Mouse (Mus musculus) spleen, adult 2 months (tissue): Measurements from ENCODE around the gene Camta2. TPM values are rescaled to one million over a fixed set of nuclear protein-coding genes. Genes with fewer than 3 reads are reported as not detected.
A peak's percentile ranks its signal among the peaks of the same experiment; 100 is the strongest.

ENCODE experiments used
- DNase-seq, 2 experiments: peaks; one replicate each; pipeline versions ENCODE4 v3.0.0 to v3.0.0-alpha.2; 2012 to 2021; ENCODE audit warnings: low spot score in 2 of 2, low read depth in 1 of 2
- H3K27ac ChIP-seq: fragments of 200-500 bp; 2 replicates; pipeline ENCODE4 v1.5.1; 2012; ENCODE audit warnings: low read length, inconsistent platforms; ENCODE audit not compliant: insufficient read depth
- H3K27me3 ChIP-seq: fragments of 200-500 bp; 2 replicates; pipeline ENCODE4 v1.6.1; 2012; ENCODE audit warnings: mild to moderate bottlenecking, moderate library complexity, low read length, inconsistent platforms; ENCODE audit not compliant: control insufficient read depth, insufficient read depth
- H3K36me3 ChIP-seq: fragments of 200-500 bp; 2 replicates; pipeline ENCODE4 v1.6.1; 2012; ENCODE audit warnings: mild to moderate bottlenecking, low read length, inconsistent platforms; ENCODE audit not compliant: control insufficient read depth, insufficient read depth
- H3K4me1 ChIP-seq: fragments of 200-500 bp; 2 replicates; pipeline ENCODE4 v1.6.1; 2011; ENCODE audit warnings: inconsistent platforms; ENCODE audit not compliant: control insufficient read depth, insufficient read depth, insufficient read length
- H3K4me3 ChIP-seq: fragments of 200-500 bp; 2 replicates; pipeline ENCODE4 v1.5.1; 2011; ENCODE audit warnings: mild to moderate bottlenecking, inconsistent platforms; ENCODE audit not compliant: insufficient read depth, insufficient read length; ENCODE audit errors: extremely low read depth
- CTCF ChIP-seq: fragments of 200-500 bp; IDR thresholded peaks from 2 replicates; pipeline ENCODE4 v1.5.1; 2011; ENCODE audit warnings: mild to moderate bottlenecking, inconsistent platforms; ENCODE audit not compliant: insufficient read depth, insufficient read length, insufficient replicate concordance; ENCODE audit errors: extremely low read depth
- POLR2A ChIP-seq: fragments of 200-500 bp; IDR thresholded peaks from 2 replicates; pipeline ENCODE4 v1.6.1; 2011; ENCODE audit warnings: low read depth, low read length, inconsistent platforms
- WGBS: fragments of 180-500 bp; shearing (Covaris S2); methylation state at CpG from one replicate; pipeline ENCODE4 v1.1.7; 2018; 5-methylcytosine and 5-hydroxymethylcytosine counted together
- polyA plus RNA-seq: library from polyadenylated mRNA; depleted of rRNA; stranded (reverse); fragments of >200 nt; gene quantifications from 2 replicates; pipeline ENCODE4 v1.2.3, GENCODE M21; 2012

Camta2 gene
- polyA plus RNA-seq, 1 experiment: 36.6 TPM

DNA sequence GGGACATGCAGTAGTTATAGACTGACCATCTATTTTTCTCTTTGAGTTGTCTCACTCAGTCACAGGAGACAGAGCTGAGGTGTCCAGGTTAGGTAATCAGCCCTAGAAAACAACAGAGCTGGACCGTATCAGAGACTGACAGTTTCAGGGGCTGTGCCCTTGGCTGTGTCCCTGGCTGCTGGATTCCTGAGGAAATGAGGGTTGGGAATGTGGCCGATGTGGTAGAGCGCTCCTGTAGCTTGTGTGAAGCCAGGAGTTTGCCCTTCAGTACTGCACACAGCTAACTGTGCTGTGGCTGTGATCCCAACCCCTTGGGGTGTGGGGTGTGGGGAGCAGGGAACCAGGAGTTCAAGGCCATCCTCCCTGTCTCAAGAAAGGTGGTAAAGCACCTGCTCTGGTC lies 33.2 kb upstream of the Camta2 start:
- no peak for TF ChIP-seq POLR2A
- no peak for DNase-seq
- Histone ChIP-seq H3K27ac (no peak overlapping the region), H3K36me3 (peaks cover 37% of the 10 kb centered on the region), H3K4me3 (no peak overlapping the region), H3K27me3 (no peaks in the 10 kb centered on the region), H3K4me1 (peaks cover 4% of the 10 kb centered on the region; the same call in 1 of the 2 replicates)
- 88% methylated on average over 3 of the region's 3 CpGs for WGBS

DNA sequence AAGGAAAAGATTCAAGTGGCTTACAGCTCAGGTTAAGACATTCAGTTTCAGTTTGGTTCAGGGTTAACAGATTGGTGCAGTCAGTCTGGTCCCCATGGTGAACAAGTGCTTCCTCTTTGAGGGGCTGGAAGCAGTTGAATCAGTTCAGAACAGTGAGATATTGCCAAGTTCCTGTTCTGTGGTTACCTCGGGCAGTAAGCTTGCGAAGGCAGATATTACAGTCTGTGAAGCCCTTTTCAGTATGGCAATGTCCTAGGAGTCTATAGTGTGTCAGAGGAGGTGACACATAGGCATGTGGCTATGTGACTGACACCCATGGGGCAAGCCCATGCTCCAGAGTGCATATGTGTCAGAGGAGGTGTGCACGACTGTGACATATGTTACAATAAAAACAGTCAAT lies 32.7 kb upstream of the Camta2 start:
- H3K27ac ChIP-seq: no peak overlapping the region

DNA sequence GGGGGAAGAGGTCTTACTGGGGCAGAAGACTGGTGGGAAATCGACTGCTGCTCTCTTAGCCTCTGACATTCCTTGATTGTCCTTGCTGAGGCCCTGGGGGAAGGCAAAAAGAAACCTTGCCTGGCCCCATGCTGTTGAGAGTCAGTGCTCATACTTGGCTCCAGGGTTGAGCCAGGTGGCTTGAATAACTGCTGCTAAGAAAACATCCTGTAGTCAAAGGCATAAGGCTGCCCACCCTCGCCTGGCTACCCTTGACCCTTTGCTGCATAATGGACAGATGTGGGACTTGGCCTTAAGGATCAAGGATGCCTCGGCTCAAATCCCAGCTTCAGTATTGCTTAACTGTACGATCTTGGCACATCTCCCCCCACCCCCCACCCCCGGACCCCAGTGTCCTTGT lies 30.6 kb upstream of the Camta2 start:
- Histone ChIP-seq H3K4me1 (peaks cover 4% of the 10 kb centered on the region; the same call in 1 of the 2 replicates), H3K27me3 (no peaks in the 10 kb centered on the region), H3K36me3 (peaks cover 15% of the 10 kb centered on the region), H3K27ac (no peak overlapping the region), H3K4me3 (no peak overlapping the region)
- WGBS: 82% methylated on average over 5 of the region's 5 CpGs
- TF ChIP-seq POLR2A (no peak), CTCF (no peak)
- DNase-seq: no peak

More for the DNA sequence above, 32.7 kb upstream of the Camta2 start:
- Histone ChIP-seq H3K4me1 (peaks cover 4% of the 10 kb centered on the region; the same call in 1 of the 2 replicates), H3K4me3 (no peak overlapping the region), H3K27me3 (no peaks in the 10 kb centered on the region), H3K36me3 (peaks cover 32% of the 10 kb centered on the region)
- TF ChIP-seq CTCF: no peak
- no peak for TF ChIP-seq POLR2A
- DNase-seq: peak in 1 of 2 experiments; percentile 18
- WGBS: 23% methylated on average over 3 of the region's 3 CpGs

DNA sequence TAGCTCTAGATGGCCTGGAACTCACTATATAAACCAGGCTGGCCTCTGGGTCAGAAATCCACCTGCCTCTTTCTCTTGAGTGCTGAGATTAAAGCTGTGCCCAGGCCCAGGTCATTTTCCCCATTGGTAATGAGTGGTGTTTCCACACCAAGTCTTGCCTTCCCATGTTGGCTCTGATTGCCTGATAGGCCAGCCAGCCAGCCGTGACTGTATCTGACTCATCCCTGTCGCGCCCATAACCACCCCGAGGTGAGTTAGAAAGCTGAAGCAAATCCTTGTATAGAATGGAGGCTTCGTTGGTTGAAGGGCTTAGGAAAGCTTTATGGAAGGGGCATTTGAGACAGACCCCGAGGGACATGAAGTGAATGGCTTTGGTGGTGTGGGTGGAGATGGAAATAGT lies 27.9 kb upstream of the Camta2 start:
- H3K4me3 ChIP-seq: no peak overlapping the region
- no peaks in the 10 kb centered on the region for H3K27me3 ChIP-seq
- H3K36me3 ChIP-seq: peaks cover 18% of the 10 kb centered on the region
- no peak overlapping the region for H3K27ac ChIP-seq
- H3K4me1 ChIP-seq: peaks cover 4% of the 10 kb centered on the region; the same call in 1 of the 2 replicates
- no peak for TF ChIP-seq POLR2A
- TF ChIP-seq CTCF: no peak
- WGBS: 80% methylated on average over 6 of the region's 6 CpGs
- DNase-seq: no peak

DNA sequence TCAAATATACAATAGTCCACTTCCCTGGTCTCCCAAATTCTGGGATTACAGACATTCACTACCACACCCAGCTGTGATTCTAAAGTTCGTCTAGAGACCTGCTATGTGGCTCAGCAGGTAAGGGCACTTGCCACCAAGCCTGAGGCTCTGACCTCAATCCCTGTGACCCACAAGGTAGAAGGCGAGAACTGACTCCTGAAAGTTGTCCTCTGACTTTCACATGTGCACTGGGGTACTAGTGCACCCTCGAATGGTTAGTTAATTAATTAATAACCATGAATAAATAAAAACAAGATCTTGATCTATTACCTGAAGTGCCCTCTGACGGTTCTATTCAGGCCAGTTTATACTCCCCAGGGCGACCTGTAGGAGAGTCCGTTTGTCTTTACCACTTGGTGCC lies 25.3 kb upstream of the Camta2 start:
- no peak for DNase-seq
- 87% methylated on average over 6 of the region's 6 CpGs for WGBS
- no peaks in the 10 kb centered on the region for H3K27me3 ChIP-seq
- peaks cover 13% of the 10 kb centered on the region for H3K36me3 ChIP-seq
- TF ChIP-seq POLR2A: no peak
- TF ChIP-seq CTCF: no peak
- no peaks in the 10 kb centered on the region for H3K4me1 ChIP-seq
- H3K4me3 ChIP-seq: no peak overlapping the region
- no peak overlapping the region for H3K27ac ChIP-seq

DNA sequence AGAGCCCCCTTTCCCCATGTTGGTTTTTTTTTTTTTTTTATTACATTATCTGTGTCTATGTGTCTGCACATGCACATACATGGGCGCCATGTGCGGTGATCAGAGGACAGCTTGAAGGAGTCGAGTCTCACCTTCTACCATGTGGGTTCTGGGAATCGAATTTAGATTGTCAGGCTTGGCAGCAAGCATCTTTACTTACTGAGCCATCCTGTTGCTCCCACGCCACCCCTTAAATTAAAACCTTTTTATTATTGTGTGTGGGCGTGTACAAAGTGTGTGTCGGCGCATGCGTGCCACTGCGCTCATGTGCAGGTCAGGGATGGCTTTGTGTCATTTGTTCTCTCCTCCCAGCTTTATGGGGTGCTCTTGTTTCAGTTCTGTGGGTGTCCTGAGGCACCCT lies 23.1 kb upstream of the Camta2 start:
- no peak for TF ChIP-seq CTCF
- H3K4me1 ChIP-seq: no peaks in the 10 kb centered on the region
- no peak for DNase-seq
- no peak overlapping the region for H3K4me3 ChIP-seq
- peaks cover 18% of the 10 kb centered on the region for H3K36me3 ChIP-seq
- WGBS: 92% methylated on average over 10 of the region's 10 CpGs
- H3K27ac ChIP-seq: no peak overlapping the region
- H3K27me3 ChIP-seq: no peaks in the 10 kb centered on the region

DNA sequence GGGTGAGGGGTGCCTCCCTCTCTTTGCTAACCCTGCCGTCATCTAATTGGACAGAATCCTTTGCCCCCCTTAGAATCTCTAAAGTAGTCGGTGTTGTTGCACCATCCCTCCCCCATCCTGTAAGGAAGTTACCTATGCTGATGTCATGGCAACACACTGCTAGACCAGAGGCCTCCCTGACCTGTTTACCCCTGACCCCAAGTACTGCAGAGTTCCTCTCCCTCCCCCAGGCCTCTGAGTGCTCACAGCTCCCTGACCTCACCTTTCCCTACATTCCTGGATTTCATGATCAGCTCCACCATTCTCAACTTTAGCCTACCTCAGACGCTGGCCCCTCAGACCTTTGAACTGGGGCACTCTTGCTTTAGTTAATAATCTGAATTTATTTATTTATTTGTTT lies 18.2 kb upstream of the Camta2 start:
- 85% methylated on average over 3 of the region's 3 CpGs for WGBS
- no peak for TF ChIP-seq CTCF
- no peak for TF ChIP-seq POLR2A
- peaks cover 30% of the 10 kb centered on the region for H3K36me3 ChIP-seq
- no peak overlapping the region for H3K4me3 ChIP-seq
- peaks cover 4% of the 10 kb centered on the region; the same call in 1 of the 2 replicates for H3K4me1 ChIP-seq
- H3K27me3 ChIP-seq: no peaks in the 10 kb centered on the region
- DNase-seq: no peak
- H3K27ac ChIP-seq: no peak overlapping the region
